Mouse (Mus musculus) spleen, postnatal 4 days (tissue): ENCODE measurements at regions not wholly inside any gene's neighbourhood (a gene's known extent, or its start where the extent isn't known, plus 50 kb on each side); places are given as distances from the start of the nearest gene placed in this dataset.
A peak's percentile ranks its signal among the peaks of the same experiment; 100 is the strongest.

Experiments used
- DNase-seq, 2 experiments: peaks; one replicate each; pipeline ENCODE4 v3.0.0; 2022; ENCODE audit warnings: low spot score in 2 of 2

DNA sequence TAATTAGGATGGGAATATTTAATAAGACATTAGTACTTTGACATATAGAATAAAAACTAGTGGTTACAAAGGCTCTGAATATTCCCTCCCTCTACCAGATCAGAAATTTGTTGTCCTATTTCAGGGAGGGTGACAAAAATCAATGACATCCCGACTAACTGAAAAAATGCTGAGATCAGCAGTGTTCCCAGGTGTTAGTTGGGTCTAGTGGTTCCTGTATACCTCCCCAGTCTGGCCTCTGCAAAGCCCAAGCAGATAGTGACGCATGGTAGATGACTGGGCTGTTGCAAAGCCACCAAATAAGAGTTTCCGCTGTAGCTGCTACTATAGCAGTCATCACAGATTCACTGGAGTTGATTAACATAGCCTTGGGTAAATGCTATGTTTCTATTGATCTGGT lies 59.9 kb upstream of the Gm4791 start:
- no peak for DNase-seq

- no peak for DNase-seq
Observed at GRCm38 (mm10) chr9:46925641-46926040, 72.9 kb upstream of the Gm4791 start.

GRCm38 (mm10) chr9:46920081-46920480 lies 78.5 kb upstream of the Gm4791 start:
- DNase-seq, result no peak

- no peak for DNase-seq
Observed at GRCm38 (mm10) chr9:46913238-46913637, 85.3 kb upstream of the Gm4791 start.

DNA sequence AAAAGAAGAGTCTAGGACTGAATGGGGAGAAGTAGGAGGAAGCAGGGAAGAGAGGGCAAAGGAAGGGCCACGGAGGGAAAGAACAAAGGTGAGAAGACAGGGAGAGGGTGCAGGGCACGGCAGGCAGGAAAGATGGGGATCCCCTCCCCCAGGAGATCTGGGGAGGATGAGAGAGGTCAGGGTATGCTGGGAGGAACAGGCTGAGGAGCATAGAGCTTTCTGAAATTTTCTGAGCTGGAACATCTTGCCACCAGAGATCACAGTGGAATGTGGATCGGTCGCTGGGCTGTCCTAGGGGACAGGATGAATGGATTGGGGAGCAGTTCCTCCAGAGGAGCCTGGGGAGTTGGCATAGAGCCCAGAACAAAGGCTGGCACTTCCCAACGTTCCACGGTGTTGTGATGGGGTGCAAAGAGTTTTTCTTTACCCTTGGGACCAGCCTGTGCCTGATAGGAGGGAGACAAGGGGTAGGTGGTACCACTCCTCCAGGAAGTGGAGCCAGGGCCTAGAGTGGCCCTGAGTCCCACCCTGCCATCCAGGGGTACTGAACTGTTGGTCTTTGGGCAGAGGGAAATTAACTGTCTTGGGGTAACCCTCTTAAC lies 89.0 kb upstream of the Gm4791 start:
- DNase-seq, result no peak

DNA sequence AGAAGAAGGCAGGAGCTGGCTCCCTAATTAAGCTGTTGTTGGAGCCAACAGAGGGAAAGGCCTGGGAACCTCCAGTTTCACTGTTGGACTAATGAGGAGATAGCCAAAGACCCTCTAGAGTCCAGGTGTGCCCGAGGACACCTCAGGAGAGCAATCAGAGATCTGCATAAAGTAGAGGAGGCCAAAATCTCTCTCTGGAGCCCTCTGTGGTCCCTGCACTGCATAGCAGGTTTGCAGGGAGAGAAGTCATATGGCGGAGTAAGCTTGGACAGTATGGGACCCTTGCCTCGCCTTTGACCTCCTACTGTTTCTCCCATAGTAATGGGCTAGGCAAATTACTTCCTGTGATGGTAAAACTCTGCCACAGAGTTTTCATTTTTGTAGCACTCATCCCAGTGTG lies 93.5 kb upstream of the Gm4791 start:
- DNase-seq, result no peak

DNA sequence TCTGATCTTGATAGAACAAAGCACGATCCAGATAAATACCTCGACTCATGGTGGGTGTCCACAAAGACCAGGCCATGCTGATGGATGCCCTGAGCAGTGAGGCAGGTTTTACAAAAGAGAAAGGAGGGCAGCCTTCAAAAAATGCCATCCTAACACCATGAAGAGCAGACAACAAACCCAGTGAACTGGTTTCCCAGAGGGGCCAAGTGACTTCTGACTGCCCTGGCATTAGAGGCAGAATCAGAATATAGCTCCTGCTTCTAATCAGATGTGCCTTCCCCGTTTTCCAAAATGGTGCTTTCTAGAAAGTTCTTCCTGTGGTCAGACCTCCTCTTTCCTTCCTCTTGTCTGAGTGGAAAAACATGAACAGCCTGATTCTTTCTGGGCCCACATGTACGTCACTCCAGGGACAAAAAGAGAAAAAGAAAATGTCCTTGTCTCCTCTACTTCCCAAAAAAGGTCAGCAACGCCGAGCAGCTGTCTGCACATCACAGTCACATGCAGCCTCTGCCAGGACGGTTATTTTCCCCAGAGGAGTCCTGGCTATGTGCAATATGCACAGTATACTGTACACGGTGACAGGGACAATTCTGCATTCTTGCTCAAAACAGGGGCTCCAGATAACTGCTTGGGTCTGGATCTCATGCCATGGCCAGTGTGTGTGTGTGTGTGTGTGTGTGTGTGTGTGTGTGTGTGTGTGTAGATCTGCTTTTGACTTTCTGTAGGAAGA lies 94.9 kb upstream of the Gm4791 start:
- no peak for DNase-seq

- no peak for DNase-seq
Observed at GRCm38 (mm10) chr9:46899283-46899682, 99.3 kb upstream of the Gm4791 start.

DNA sequence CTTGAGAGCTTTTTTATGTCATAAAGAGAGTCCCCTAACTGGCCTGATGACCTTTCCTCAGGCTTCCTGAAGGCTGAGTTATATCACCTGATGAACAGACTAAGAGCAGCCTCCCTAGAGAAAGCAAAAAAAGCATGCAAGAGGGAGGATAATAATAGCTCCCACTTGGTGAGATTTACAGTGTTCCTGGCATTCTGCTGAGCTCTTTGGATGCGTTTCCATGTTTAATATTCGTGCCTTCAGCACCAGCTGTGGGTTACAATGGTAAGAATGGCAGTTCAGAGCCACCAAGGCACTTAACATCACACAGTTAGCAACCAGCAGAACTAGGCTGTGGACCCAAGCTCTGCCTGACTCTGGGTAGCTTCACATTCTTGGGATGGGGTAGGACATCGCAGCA lies 100.4 kb upstream of the Gm4791 start:
- no peak for DNase-seq

DNA sequence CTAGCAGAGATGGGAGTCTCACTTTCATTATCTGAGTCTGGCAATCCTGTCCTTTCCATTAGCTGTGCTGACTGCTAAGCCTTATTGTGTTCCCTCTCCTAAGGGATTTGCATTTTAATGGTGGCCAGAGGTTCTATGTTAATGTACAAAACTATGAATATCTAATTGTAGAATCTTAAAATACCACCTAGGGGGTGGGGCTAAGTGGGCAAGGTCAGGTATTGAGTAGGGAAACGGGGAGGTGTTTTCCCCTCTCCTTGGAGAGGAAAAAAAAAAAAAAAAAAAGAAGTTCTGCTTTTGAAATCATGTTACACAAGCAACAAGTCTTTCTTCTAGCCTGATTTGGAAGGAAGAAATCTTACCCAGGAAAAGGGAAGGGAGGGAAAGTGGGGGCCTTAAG lies 106.7 kb upstream of the Gm4791 start:
- DNase-seq, result no peak

DNA sequence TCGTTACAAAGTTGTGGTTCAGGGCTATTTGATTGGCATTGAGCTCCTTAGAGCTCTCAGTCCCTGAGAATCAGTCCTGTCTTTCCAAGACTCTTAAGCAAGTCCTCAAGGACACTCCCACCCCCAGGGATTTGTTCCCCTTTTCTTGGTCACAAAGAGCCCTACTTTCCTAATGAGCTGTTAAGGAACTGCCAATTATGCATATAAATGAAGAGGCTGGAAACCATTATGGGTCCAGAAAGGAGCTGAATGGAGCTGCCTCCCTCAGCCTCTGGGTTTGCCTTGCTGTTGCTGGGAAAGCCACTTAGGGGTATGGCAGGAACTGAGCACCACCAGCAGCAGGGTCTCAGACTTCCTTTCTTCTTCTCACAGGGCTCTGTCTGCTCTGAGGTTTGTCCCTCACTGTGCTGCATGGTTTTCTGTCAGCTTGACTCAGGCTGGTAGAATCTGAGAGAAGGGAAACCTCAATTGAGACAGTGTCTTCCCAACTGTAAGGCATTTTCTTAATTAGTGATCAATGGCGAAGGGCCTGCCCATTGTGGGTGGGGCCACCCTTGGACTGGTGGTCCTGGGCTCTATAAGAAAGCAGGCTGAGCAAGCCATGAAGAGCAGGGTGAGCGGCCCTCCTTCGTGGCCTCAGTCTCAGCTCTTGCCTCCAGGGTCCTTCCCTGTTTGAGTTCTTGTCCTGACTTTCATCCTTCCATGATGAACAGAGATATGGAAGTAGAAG lies 108.4 kb upstream of the Gm4791 start:
- no peak for DNase-seq

GRCm38 (mm10) chr9:46871211-46871994 lies 127.1 kb upstream of the Gm4791 start:
- peak in 1 of 2 experiments; percentile 19 for DNase-seq

DNA sequence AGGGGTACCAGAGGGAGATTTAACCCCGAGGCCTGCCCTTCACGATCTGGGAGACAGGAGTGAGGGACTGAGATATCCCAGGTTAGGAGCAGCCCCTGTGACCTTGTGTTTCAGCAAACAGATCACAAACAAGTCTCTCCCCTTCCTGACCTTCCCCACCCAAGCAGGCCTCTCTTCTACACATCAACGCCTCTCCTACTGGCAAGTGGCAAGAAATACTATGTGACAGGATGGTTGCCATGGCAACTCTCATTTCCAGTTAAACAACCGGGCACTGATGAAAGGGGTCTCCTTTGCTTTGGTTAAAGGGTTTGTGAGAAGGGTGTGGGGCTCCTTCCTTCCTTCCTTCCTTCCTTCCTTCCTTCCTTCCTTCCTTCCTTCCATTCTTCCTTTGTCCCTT lies 134.6 kb upstream of the Gm4791 start:
- peak in 1 of 2 experiments; percentile 21 for DNase-seq

- no peak for DNase-seq
Observed at GRCm38 (mm10) chr9:46851753-46852152, 146.8 kb upstream of the Gm4791 start.

- no peak for DNase-seq
Observed at GRCm38 (mm10) chr9:46851336-46851735, 147.2 kb upstream of the Gm4791 start.

DNA sequence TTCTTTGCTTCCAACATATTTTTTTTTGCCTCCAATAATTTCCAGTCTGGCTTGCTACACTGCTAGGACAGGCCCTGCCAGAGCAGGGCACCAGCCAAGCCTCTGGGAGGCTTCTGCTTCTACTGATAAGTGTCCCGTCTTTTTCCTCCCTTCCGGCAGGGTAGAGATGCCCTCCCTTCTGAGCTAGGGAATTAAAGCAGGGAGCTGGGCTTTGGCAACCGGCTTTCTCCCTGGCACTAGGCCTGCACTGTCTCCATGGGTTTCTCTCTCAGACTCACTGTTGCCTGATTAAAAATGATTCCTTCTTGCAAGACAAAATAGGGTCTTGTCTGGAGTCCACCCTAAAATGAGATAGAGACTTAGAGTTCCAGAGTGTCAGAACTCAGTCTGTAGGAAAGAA lies 153.3 kb upstream of the Gm4791 start:
- no peak for DNase-seq

DNA sequence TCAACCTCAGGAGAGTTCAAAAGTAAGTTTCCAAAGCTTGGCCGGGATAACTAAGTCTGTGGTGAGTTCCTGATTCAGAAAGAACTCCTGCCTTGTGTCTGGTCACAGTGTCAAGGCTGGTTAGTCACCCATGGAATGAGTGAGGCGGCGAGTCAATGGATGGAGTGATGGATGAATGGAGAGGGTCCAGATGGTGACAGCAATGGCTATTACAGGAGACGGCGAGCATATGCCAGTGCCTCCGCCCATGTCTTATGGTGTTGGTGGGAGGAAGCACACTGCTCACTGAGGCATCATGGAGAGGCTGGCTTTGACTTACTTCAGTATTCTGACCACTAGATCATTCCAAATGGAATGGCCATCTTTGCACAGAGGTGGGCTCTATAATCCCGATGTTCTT lies 154.8 kb upstream of the Gm4791 start:
- DNase-seq, result no peak

DNA sequence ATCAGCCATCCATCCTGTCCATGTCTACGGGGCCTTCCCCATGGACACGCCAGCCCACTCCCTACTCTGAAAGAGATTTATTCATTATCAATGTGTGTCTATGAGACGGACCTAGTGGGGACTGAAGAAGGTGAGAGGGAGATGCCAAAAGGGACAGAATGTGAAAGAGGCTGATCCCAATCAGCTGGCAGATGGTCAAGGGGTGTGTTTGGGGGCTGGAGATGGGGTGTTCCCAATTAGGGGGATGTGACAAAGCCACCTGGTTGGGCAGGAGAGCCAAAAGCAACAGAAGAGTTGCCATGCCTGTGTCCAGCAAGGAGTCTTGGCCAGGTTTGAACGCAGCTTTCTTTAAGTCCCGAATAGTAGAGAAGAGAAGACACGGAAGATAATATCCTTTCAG lies 157.0 kb upstream of the Gm4791 start:
- DNase-seq, result no peak

DNA sequence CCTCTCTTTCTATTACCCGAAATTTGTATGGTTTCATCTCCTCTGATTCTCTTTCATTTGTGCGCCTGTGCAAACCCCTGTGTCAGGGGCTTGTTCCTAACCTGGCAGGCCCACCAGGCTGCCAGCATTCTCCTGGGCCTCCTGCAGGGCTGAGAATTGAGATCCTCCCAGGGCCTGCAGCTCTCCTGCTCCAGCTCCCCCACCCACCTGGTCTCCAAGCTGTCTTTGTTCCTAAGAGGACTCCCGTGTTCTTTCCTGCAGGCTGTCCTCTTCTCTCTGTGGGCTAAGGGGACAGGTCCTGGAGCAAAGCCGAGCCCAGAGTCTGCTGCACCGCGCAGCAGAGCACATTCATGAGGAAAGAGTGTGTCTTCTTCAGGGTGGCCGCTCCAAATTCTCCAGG lies 163.3 kb upstream of the Gm4791 start:
- DNase-seq, result no peak

- no peak for DNase-seq
Observed at GRCm38 (mm10) chr9:46830746-46831560, 167.6 kb upstream of the Gm4791 start.

- no peak for DNase-seq
Observed at GRCm38 (mm10) chr9:46830316-46830715, 168.2 kb upstream of the Gm4791 start.
